Mouse (Mus musculus) spleen, postnatal 36 days (tissue): ENCODE measurements around the gene Rps15.

ENCODE experiments used
- DNase-seq, 2 experiments: peaks; one replicate each; pipeline ENCODE4 v3.0.0; 2022; ENCODE audit warnings: low spot score in 2 of 2, mixed read lengths in 1 of 2

The Rps15 gene

DNA sequence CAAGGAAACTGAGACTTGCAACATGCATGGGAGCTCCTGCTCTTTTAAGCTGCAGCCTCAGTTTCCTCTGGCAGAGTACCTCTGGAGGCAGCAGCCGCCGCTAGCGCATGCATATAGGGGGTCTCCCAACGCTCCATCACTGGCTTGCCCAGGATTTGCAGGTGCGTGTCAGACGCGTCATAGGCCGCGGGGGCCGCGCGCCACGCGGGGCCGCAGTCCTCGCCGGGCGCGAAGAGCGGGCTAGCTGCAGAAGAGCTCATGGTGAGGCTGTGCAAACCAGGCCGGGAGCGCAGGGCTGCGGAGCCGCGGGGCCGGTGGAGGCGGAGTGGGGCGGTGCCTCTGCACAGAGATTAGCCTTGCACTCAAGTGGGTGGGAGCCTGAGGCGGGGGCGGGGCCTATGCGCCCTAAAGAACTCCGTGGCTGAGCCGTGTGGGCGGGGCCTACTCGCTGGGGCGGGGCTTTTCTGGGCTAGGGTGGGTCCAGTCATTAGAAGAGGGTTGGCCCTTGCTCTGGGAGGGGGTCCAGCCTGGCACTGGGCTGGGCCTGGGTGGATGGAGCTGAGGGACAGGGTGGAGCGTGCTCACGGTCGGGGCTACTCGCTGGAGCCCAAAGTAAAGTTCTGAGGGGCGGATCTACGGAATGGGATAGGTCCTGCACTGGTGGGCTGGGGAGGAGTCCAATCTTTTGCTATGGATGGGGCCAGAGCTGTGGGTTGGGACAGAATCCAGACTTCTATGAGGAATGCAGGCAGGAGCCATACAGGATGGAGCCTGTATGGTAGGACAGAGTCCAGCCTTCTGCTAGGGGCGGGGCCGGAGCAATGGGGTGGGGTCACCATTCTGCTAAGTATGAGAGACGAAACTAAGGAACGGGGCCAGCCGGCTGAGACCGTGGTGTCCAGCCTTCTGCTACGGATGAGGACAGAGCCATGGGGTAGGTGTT lies 31.3 kb upstream of the Rps15 start, which contains the start of the genes Gamt and Dazap1:
Gene Gamt, minus strand, starts transcription at position 371 of the 943 bp plus-strand sequence.
Gene Dazap1, plus strand, starts transcription at position 845 of the 943 bp plus-strand sequence.
- DNase-seq: peak; percentile 94 to 96

DNA sequence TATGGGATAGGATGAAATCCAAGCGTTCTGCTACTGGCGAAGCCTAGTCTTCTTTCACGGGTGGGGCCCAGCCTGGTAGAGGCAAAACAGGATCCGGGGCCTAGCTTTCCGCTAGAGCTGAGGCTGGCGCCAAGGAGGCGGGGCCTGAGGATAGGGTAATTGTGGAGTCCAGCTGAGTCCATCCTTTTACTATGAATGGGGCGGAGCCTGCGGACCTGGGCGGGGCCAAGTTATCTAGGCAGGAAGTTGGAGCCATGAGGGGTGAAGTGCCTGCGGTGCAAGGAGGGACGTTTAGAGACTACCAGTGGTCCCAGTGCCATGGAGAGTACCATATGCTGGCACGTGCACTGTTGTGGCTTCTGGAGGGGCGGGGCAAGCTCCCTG lies 30.7 kb upstream of the Rps15 start:
- peak; percentile 93 to 97 for DNase-seq

DNA sequence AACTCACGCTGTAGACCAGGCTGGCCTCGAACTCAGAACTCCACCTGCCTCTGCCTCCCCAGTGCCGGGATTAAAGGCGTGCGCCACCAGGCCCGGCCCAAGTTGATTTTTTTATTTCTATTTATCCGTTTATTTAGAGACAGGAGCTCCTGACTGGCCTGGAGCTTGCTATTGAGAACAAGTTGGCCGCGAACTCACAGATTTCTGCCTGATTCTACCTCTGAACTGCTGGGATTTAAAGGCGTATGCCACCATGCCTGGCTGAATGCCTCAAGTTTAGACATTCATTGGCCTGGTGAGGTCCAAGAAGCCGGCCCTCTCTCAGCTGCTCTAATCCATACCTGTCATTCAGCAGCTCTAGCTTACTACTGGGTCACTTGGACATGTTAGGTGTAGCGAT lies 30.1 kb upstream of the Rps15 start:
- no peak for DNase-seq

DNA sequence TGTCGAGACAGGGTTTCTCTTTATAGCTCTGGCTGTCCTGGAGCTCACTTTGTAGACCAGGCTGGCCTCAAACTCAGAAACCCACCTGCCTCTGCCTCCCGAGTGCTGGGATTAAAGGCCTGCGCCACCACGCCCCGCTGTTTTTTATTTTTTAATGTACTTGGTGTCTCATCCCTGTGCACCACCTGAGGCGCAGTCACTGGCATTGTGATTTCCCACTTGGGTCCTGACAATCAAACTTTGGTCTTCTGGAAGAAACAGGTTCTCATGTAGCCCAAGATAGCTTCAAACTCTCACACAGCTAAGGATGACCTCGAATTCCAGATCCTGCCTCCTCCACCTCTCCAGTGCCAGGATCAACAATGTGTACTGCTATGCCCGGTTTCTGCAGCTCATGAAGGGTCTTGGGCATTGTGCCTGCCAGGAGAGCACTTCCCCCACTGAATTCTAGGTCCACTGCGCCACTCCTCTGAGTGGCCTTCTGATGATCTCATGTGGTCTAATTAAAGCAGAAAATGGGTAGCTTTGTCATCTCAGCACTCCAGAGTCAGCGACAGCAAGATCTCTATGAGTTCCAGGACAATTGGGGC lies 29.4 kb upstream of the Rps15 start:
- DNase-seq: no peak

DNA sequence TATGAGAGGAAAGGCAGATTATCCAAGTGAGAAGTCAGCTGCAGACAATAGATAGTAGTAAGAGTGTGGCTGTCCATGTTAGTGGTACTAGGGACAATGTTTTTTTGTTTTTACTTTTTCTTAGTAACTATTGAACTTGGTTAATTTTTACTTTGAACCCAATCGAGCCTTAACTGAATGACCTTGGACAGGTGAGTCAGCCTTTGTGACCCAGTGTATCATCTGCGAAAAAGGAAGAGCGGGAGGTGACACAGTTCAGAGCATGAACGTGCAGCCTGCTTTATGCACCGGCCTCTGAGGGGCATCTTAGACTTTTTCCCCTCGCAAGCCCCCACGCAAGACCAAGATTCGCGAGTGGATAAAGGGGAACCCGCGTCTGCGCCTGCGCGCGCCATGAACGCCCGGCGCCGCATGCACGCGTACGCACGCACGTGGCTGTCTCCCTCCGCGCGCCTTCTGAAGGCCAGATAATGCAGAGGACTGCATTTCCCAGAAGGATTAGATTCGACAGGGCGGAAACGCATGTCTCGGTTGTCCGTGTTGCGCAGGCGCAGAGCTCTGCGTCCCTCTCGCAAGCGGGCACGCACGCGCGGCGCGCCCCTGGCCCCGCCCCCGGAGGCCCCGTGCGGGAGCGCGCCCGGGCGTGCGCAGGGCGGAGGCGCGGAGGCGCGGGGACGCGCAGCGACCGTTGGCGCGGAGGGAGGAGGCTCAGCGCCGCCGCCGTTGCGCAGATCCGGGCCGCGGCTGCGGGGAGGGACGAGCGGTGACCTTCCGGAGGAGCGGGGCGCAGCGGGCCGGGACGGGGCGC lies 27.7 kb upstream of the Rps15 start:
- DNase-seq: peak; percentile 99

DNA sequence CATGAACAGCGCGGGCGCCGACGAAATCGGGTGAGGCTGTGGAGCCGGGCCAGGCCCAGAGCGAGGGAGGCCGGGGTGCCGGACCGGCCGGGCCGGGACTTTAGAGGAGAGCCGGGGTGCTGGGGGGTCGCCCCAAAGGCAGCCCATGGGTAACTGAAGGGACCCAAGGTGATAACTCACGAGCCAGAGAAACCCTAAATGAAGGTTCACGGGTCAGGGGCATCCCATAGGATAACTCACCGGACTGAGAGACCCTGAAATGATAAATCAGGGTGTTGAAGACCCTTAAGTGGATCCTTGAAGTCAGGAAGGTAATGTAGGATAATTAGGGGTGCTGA lies 27.1 kb upstream of the Rps15 start:
- no peak for DNase-seq

DNA sequence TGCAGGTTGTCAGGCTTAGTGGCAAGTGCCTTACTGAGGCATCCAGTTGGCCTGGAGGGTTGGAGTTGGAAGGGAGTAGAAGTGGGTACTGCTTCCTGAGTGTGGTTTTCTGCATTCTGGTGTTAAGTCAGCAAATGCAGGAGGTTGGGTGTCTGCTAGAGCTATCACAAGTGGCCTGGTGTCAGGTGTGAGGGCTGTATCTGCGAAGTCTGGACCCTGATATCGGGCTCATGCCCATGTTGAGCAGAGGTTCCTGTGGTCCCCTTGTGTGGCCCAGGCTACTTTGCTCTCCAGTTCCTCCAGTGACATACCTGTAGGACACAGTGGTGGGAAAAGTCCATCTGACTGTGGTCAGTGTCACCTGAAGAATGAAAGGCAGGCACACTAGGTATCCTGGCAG lies 22.2 kb upstream of the Rps15 start:
- DNase-seq: no peak

DNA sequence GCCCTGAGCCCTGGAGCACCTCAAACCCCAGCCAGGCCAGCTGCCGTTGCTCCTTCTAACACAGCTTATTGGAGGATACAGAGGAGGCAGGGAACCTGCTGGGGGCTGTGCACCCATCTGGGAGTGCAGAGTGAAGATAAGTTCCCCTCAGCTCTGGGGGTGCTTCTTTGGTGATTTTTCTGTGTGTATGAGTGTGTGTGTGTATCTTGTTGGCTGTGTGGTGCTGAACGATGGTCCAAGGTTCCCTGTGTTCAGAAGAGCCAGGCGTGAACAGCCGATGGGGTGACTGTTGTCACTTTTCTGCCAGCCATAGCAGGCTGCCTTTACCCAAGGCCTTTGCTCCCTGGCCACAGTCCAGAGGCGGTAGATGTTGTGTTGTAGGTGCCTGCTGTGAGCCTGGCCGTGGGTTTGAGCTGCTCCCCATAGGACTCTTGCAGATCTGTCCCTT lies 21.5 kb upstream of the Rps15 start:
- peak in 1 of 2 experiments; percentile 31 for DNase-seq

DNA sequence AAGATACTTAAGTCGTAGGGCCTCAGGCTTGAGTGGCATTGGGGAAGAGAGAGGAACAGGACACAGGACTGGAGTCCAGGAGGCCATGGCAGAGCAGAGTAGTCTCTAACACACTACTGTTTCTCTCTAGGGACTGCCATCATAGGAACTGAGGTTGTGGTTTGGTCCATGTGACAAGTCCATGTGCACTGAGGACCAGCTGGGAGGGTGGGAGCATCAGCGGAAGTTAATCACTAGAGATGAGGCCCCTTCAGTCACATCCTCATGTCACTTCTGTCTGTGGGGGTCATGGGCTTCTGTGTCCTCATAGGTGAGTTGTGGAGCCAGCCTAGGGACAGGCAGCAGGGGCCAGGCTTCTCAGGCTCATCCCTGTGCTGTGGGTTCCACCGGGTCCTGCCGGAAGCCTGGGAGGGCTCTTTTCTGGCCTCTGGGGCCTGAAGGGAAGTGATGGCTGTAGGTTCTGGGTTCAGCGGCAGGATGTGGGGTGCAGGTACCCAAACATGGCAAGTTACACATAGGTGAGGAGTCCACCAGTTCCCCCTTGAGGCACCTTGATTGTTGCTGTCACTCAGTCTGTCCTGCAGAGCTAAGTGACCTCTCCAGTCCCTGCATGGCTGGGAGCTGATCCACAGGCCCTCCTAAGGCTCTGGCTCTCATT lies 20.9 kb upstream of the Rps15 start:
- DNase-seq: peak in 1 of 2 experiments; percentile 26

DNA sequence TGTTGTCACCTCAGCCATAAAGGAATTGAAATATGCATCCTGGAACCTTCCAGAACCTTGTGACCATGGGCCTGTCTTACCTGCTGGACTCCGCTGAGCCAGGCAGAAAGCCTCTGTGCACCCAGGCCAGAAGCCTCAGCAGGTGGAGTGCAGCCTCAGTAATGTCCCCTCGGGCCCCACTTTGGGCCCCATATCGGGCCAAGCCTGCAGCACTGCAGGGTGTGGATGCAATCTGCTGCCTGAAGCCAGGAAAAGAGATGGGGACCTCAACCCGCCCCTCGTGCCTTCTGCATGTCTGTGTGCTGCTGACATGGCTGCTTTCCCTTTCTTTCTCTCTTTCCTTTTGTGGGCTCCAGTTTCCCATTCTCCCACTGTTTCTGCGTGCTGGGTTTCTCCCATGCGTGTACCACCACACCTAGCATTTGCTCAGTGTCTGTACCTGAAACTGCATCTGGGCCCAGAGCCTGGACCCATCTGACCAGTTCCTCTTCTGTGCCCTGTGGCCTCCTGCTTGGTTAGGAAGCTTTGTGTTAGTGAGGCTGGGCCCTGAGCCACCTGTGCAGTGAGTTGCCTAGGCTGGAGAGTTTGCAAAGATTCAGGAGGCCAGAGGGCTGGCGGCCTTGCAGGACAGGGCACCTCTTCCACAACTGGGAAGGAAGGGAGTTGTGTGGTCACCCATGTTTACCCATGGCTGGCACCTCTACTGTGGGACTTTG lies 20.2 kb upstream of the Rps15 start:
- no peak for DNase-seq

DNA sequence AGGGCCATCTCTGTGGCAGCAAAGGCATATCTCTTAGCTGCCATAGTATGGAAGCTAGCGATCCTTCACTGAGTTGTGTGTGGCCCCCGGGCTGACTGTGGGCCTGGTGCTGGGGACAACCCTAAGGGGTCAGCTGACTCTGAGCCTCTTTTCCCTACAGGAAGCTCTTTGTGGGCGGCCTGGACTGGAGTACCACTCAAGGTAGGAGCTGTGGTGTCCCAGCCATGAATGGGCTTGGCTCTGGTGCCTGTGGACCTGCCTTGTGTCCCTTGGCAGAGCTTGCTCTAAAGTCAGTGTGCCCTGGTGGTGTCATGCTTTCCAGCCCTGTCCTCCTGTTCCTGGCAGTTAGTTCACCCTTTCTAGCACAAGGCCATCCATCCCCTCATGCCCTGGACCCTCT lies 18.4 kb upstream of the Rps15 start:
- DNase-seq: no peak

DNA sequence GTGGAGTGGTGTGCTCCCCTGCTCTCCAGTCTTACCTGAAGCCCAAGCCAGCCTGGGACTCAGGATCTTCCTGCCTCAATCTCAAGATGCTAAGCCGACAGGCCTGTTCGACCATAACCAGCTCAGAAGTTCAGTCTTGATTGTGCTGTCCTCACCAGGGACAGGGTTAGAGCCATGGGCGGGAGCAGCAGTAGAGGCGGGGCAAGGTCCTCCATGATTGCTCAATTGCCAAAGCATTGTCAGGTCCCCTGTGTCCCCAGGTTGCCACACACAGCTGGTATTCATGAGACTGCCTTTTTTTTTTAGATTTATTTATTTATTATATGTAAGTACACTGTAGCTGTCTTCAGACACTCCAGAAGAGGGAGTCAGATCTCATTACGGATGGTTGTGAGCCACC lies 16.0 kb upstream of the Rps15 start:
- no peak for DNase-seq

DNA sequence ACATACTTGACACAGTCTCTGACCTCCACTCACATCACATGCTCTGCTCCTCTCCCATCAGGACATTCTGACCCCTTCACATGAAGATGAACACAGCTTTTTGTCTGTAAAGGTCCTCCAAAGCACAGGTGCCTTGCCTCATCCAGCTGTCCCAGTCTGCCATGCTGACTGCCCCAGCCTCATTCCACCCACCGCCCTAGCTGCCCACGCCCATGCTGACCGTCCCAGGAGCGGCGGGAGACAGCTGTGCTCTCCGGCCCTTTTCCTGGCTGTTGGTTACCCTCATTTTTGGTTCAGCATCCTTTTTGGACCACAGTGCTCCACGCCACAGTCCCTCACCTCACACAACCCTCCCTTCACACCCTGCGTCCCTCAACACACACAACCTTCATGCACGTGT lies 13.9 kb upstream of the Rps15 start:
- DNase-seq: no peak

DNA sequence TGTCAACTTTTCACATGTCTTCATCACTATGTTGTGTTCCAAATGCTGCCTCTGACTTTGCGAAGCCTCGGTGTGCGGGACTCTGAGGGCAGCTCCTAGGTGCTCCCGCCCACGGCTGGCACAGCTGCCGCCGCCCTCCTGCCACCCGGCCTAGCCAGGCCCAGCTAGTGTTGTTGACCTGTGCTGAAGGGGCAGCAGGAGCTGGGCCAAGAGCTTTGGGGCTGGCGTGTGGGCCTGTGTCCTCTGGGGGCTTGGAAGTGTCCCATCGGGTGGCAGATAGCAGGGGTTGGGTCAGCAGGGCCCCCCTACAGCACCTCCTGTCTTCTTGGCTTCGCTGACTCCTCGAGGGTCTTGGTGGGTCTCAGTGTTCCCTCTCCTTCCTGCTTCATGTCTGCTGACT lies 13.0 kb upstream of the Rps15 start:
- DNase-seq: no peak

DNA sequence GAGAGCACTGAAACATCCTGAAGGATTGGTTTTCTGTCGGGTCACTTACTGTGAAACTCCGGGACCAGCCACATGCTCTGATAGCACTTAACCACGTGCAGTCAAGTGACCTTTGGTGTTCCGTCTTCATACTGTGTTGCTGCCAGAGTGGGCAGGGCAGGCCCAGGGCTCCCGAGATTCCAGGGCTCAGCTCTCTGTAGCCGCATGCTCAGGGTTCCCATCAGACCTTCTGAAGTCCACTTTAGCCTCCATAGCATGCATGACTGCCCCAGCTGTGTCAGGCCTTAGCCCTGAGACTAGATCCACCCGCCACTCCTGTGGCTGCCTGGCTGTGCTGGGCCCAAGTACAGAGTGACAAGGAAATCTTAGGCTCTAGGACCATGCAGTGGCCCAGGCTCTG lies 10.9 kb upstream of the Rps15 start:
- DNase-seq: no peak

DNA sequence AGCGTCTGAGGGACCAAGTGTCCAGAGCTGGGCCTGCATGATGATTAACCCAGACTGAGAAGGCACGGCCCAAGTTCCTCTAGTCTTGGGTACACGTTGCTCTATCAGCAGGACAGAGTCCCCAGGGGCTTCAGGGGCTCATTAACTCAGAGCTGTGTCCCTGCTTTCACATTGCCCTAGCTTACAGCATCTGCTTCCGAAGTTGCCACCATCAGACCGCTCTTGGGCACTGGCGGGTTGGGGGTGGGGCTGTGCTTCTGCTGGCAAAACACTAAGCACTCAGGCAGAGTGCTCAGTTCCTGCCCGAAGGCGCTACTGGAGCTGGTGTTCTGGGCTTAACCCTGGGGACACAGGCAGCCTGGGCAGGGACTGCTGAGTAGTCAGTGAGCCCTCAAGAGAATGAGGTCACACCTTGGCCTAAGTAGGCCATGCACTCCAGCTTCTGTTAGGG lies 10.3 kb upstream of the Rps15 start:
- DNase-seq: no peak

DNA sequence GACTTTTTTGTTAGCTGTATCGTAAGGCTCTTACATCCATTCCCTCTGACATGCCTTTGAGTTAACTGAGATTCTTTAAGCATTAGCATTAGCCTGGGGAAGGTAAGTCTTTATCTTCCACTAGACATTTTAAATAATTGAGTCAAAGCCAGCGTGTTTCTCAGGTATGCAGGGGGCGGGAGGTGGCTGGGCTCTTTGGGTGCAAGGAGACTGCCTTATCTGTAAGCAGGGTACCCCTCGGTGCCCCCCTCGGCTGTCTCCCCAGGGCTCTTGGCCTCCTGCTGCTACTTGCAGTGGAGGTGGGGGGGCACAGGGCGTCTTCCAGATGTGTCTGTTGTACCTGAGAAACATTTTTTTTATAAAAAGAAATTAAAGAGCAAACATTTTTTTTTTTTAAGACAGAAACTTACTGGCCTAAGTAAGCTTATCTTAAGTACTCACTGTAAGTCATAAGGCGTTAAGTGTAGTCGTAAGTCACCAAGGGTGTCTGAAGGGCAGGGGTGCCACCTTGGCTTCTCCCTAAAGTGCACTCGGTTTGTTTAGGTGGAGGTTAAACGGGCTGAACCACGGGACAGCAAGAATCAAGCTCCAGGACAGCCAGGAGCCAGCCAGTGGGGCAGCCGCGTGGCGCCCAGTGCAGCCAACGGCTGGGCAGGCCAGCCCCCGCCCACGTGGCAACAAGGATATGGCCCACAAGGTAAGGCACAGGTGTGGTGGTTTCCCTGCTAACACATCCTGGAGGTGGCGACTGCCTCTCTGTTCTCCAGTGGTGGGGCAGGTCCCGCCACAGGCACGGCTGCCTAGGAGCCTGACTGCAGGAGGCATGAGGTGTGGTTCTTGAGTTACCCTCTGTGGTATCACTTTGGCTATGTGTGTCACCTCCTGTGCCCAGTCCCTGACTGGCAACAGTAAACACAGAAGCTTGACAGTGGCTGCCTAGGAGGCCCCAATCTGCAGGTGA lies 9.5 kb upstream of the Rps15 start:
- no peak for DNase-seq

DNA sequence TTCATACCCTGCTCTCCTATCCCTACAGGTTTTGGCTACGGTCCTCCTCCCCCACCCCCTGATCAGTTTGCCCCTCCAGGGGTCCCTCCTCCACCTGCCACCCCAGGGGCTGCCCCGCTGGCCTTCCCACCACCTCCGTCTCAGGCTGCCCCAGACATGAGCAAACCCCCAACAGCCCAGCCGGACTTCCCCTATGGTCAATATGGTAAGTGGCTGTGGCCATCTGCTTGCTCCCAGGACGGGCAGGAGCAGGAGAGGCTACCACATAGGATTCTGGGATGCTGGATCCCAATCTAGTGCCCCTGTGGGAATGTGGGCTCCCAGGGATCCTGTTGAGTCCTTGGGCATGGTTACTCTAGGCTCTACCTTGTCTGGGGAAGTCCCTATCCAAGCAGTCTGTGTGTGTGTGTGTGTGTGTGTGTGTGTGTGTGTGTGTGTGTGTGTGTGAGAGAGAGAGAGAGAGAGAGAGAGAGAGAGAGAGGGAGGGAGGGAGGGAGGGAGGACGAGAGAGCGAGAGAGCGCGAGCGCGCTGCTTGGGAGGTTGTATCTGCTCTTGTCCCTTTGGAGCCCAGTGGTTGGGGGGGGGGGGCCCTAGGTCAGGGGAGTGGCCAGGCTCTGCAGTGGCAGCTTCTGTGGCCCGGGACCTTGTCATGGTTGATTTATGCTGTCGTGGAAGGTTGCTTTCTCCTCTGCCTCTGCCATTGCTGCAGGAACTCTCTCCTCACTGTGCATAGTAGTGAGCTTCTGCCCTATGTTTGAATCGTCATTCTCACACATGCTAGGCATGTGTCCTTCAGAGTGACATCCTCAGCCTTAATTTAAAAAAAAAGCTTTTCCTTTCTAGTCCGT lies 6.8 kb upstream of the Rps15 start:
- no peak for DNase-seq

DNA sequence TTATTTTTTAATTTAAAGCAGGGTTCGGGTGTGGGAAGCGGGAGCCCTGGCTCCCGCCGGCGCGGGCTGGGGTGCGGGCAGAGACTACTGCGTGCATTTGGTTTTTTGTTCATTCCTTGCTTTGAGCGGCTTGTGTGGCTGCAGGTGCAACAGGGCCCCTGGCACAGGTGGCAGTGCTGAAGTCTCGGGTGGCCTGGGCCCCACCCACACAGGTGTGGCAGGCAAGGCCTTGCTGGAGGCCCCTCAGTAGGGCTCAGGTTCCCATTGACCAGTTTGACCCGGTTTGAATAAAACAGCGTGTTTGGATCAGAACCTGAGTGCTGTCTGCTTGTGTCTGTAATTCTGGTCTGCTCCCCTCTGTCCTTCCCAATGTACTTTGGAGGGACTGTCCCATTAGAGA lies 4.2 kb upstream of the Rps15 start:
- no peak for DNase-seq
